Mouse (Mus musculus): ENCODE data around the gene Men1. TPM values are rescaled to one million over a fixed set of nuclear protein-coding genes. Genes with fewer than 3 reads are reported as not detected.
"Not testable (repeated sequence)": the region's sequence is repeated elsewhere in the genome, so short reads cannot be mapped to it uniquely, and the experiment has no call there.

Gene Men1
- polyA plus RNA-seq, 1 experiment from 2014 or later = 46.9 TPM

GRCm38 (mm10) chr19:6306137-6306551 lies 28.6 kb upstream of the Men1 start, which contains the start of gene Cdc42bpg:
Gene Cdc42bpg, plus strand, starts transcription at chr19:6306456.
- Histone ChIP-seq H3K4me2 (peak within 1 kb of the TSS; percentile 79), H3K36me3 (peaks cover 15% of the 10 kb centered on the region), H3K9me3 (no peaks in the 10 kb centered on the region), H3K27me3 (replicated peaks) (no peaks in the 10 kb centered on the region), H3K4me3 (peak within 1 kb of the TSS; percentile 66), H3K27ac (replicated peaks) (peak within 1 kb of the TSS; percentile 62), H3K4me1 (peaks cover 45% of the 10 kb centered on the region), H3K9ac (peak within 1 kb of the TSS; percentile 88)
- ATAC-seq (ENCODE audit: extremely low read depth, insufficient number of reproducible peaks, low FRiP score, low TSS enrichment) = peak; percentile 82
- under 1% methylated on average over 36 of the region's 38 CpGs for WGBS

GRCm38 (mm10) chr19:6306586-6306985 lies 28.2 kb upstream of the Men1 start:
- Histone ChIP-seq H3K9ac (peak overlapping the region; percentile 88), H3K27ac (replicated peaks) (peak overlapping the region; percentile 62), H3K36me3 (peaks cover 20% of the 10 kb centered on the region), H3K4me1 (peaks cover 45% of the 10 kb centered on the region), H3K27me3 (replicated peaks) (no peaks in the 10 kb centered on the region), H3K4me3 (peak overlapping the region; percentile 66), H3K9me3 (no peaks in the 10 kb centered on the region), H3K4me2 (peak overlapping the region; percentile 79)
- ATAC-seq (ENCODE audit: extremely low read depth, insufficient number of reproducible peaks, low FRiP score, low TSS enrichment) = peak; percentile 28
- WGBS = under 1% methylated on average over 33 of the region's 34 CpGs

DNA sequence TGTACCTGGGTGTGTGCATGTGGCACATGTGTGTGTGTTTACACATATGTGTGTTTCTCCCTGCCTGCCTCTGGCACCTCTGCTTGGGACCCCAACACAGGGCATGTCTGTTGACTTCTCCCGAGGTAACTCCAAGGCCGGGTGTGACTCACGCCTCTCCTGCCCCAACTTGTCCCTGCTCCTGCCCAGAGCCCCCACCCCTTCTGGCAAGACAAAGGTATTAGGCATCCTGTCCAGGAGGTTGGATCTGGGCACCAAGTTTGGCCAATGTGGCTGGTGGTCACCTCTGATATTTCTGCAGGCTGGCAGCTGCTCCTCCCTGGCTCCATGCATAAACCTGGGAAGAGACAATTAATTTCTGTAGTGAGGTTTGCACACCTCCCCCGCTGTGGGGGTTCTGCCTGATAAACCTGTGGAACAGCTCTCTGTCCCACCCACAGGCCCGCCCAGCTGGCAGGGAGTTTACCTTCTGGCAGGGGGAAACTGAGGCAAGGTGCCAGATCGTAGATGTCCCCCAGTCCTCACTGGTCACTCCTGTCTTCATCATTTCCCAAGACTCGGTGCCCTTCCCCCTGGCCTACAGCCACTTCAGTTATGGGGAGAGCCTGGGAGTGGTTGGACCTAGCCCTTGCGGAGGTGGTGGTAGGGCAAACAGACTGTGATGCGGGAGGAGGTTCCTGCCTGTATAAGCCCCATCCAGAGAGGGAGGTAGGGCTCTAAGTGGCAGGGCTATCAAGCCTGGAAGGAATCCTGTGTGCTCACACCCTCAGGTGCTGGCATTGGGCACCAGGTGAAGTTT lies 26.8 kb upstream of the Men1 start:
- no peak overlapping the region for H3K27ac ChIP-seq (replicated peaks)
- peaks cover 35% of the 10 kb centered on the region for H3K4me1 ChIP-seq
- no peak overlapping the region for H3K4me3 ChIP-seq
- WGBS = 79% methylated on average over 9 of the region's 9 CpGs
- peak overlapping the region; percentile 88 for H3K9ac ChIP-seq
- peaks cover 30% of the 10 kb centered on the region for H3K36me3 ChIP-seq
- no peaks in the 10 kb centered on the region for H3K9me3 ChIP-seq
- H3K27me3 ChIP-seq (replicated peaks) = no peaks in the 10 kb centered on the region
- H3K4me2 ChIP-seq = peak overlapping the region; percentile 79; the same call in 1 of the 2 replicates
- no peak for ATAC-seq (ENCODE audit: extremely low read depth, insufficient number of reproducible peaks, low FRiP score, low TSS enrichment)

DNA sequence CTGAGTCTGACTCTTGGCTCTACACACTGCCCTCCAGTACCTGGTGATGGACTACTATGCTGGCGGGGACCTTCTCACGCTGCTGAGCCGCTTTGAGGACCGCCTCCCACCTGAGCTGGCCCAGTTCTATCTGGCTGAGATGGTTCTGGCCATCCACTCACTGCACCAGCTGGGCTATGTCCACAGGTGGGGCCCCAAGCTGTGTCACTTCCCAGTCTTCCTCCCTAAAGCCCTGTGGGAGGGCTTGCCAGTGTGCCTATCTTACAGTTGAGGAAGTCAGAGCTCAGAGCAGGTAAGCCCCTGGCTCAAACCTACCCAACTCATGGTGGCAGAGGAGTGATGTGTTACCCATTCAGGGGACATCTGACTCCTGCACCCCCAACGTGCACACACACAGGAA lies 24.6 kb upstream of the Men1 start:
- peaks cover 16% of the 10 kb centered on the region for H3K4me1 ChIP-seq
- no peak overlapping the region for H3K9ac ChIP-seq
- no peak overlapping the region for H3K4me3 ChIP-seq
- H3K27ac ChIP-seq (replicated peaks) = no peak overlapping the region
- peaks cover 52% of the 10 kb centered on the region for H3K36me3 ChIP-seq
- no peak overlapping the region for H3K4me2 ChIP-seq
- H3K9me3 ChIP-seq = no peaks in the 10 kb centered on the region
- WGBS = 90% methylated on average over 5 of the region's 5 CpGs
- H3K27me3 ChIP-seq (replicated peaks) = no peaks in the 10 kb centered on the region
- no peak for ATAC-seq (ENCODE audit: extremely low read depth, insufficient number of reproducible peaks, low FRiP score, low TSS enrichment)

GRCm38 (mm10) chr19:6311783-6312182 lies 23.0 kb upstream of the Men1 start:
- 84% methylated on average over 3 of the region's 3 CpGs for WGBS
- H3K27ac ChIP-seq (replicated peaks); H3K9me3 ChIP-seq; H3K9ac ChIP-seq; H3K27me3 ChIP-seq (replicated peaks); ATAC-seq (ENCODE audit: extremely low read depth, insufficient number of reproducible peaks, low FRiP score, low TSS enrichment); H3K4me3 ChIP-seq; H3K4me2 ChIP-seq: not testable (repeated sequence)
- Histone ChIP-seq H3K4me1 (peaks cover 15% of the 10 kb centered on the region), H3K36me3 (peaks cover 68% of the 10 kb centered on the region)

- ATAC-seq (ENCODE audit: extremely low read depth, insufficient number of reproducible peaks, low FRiP score, low TSS enrichment) = no peak
- H3K36me3 ChIP-seq = peaks cover 88% of the 10 kb centered on the region
Observed at GRCm38 (mm10) chr19:6313796-6314195, 21.0 kb upstream of the Men1 start.

GRCm38 (mm10) chr19:6314513-6314912 lies 20.3 kb upstream of the Men1 start:
- H3K27ac ChIP-seq (replicated peaks) = no peak overlapping the region
- H3K36me3 ChIP-seq = peaks cover 95% of the 10 kb centered on the region
- no peak overlapping the region for H3K9ac ChIP-seq
- H3K4me1 ChIP-seq = peaks cover 7% of the 10 kb centered on the region; the same call in 1 of the 2 replicates
- WGBS = 68% methylated on average over 8 of the region's 8 CpGs
- no peaks in the 10 kb centered on the region for H3K9me3 ChIP-seq
- H3K4me2 ChIP-seq = no peak overlapping the region
- H3K27me3 ChIP-seq (replicated peaks) = no peaks in the 10 kb centered on the region
- ATAC-seq (ENCODE audit: extremely low read depth, insufficient number of reproducible peaks, low FRiP score, low TSS enrichment) = no peak
- no peak overlapping the region for H3K4me3 ChIP-seq

More at GRCm38 (mm10) chr19:6313796-6314195, 21.0 kb upstream of the Men1 start:
- Histone ChIP-seq H3K9me3 (no peaks in the 10 kb centered on the region), H3K4me3 (no peak overlapping the region), H3K9ac (no peak overlapping the region), H3K27ac (replicated peaks) (no peak overlapping the region), H3K27me3 (replicated peaks) (no peaks in the 10 kb centered on the region), H3K4me2 (no peak overlapping the region), H3K4me1 (peaks cover 7% of the 10 kb centered on the region; the same call in 1 of the 2 replicates)
- WGBS = 89% methylated on average over 8 of the region's 8 CpGs

DNA sequence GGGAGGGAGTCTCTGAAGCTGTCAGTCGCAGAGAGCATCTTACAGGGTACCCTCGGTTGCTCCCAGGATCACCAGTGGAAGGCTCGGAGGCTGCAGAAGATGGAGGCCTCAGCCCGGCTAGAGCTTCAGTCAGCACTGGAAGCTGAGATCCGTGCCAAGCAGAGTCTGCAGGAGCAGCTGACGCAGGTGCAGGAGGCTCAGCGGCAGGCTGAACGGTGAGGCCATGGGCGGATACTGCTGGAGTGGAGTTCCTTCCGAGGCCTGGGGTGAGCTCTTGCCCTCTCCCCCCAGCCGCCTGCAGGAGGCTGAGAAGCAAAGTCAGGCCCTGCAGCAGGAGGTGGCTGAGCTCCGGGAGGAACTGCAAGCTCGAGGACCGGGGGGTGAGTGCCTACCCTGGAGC lies 19.2 kb upstream of the Men1 start:
- no peak overlapping the region for H3K4me2 ChIP-seq
- ATAC-seq (ENCODE audit: extremely low read depth, insufficient number of reproducible peaks, low FRiP score, low TSS enrichment) = no peak
- H3K27ac ChIP-seq (replicated peaks) = no peak overlapping the region
- H3K9me3 ChIP-seq = no peaks in the 10 kb centered on the region
- H3K9ac ChIP-seq = no peak overlapping the region
- H3K4me3 ChIP-seq = no peak overlapping the region
- H3K4me1 ChIP-seq = peaks cover 7% of the 10 kb centered on the region; the same call in 1 of the 2 replicates
- H3K36me3 ChIP-seq = peaks cover 93% of the 10 kb centered on the region
- H3K27me3 ChIP-seq (replicated peaks) = no peaks in the 10 kb centered on the region
- 64% methylated on average over 14 of the region's 14 CpGs for WGBS

DNA sequence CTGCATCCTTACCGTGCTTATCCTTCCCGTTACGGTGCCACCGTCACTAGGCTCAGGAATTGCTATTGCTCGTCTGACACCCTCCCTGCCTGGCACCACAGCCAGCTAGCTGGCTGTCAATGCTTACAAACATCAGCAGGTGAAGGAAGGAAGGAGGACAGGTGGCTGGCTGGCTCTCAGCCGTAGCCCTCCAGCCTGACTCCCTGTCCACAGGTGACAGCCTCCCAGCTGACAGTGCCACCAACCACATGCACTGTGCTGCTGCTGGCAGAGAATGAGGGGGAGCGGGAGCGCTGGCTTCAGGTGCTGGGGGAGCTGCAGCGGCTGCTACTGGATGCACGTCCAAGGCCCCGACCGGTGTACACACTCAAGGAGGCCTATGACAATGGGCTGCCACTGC lies 16.6 kb upstream of the Men1 start:
- Histone ChIP-seq H3K4me2 (no peak overlapping the region), H3K9ac (no peak overlapping the region), H3K27ac (replicated peaks) (no peak overlapping the region), H3K36me3 (peaks cover 90% of the 10 kb centered on the region), H3K4me1 (peaks cover 24% of the 10 kb centered on the region), H3K9me3 (no peaks in the 10 kb centered on the region), H3K27me3 (replicated peaks) (no peaks in the 10 kb centered on the region), H3K4me3 (no peak overlapping the region)
- ATAC-seq (ENCODE audit: extremely low read depth, insufficient number of reproducible peaks, low FRiP score, low TSS enrichment) = no peak
- WGBS = 84% methylated on average over 12 of the region's 12 CpGs

DNA sequence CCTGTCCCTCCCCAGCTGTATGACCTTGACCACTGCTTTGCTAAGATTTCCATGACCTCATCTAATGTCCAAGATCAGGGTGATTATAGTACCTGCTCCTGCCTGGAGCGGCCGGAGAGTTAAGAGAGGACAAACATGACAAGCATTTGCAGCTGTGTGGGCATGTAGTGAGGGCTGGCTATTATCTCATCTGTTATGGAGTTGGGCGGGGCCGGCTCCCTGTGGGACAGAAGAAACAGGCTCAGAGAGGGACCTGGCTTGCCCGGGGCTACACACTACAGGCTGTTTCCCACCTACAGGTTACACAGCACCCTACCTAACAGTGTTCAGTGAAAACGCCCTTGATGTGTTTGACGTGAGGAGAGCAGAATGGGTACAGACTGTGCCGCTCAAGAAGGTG lies 13.4 kb upstream of the Men1 start:
- Histone ChIP-seq H3K4me3 (no peak overlapping the region), H3K4me1 (peaks cover 24% of the 10 kb centered on the region), H3K9ac (peak overlapping the region; percentile 29; the same call in 1 of the 2 replicates), H3K9me3 (no peaks in the 10 kb centered on the region), H3K27me3 (replicated peaks) (no peaks in the 10 kb centered on the region), H3K4me2 (no peak overlapping the region), H3K36me3 (peaks cover 69% of the 10 kb centered on the region), H3K27ac (replicated peaks) (peak overlapping the region; percentile 38)
- 49% methylated on average over 8 of the region's 8 CpGs for WGBS
- no peak for ATAC-seq (ENCODE audit: extremely low read depth, insufficient number of reproducible peaks, low FRiP score, low TSS enrichment)

GRCm38 (mm10) chr19:6321786-6322621 lies 12.8 kb upstream of the Men1 start:
- peaks cover 63% of the 10 kb centered on the region for H3K36me3 ChIP-seq
- ATAC-seq (ENCODE audit: extremely low read depth, insufficient number of reproducible peaks, low FRiP score, low TSS enrichment) = no peak

More at GRCm38 (mm10) chr19:6321786-6322621, 12.8 kb upstream of the Men1 start:
- 69% methylated on average over 33 of the region's 33 CpGs for WGBS
- no peaks in the 10 kb centered on the region for H3K9me3 ChIP-seq
- no peak overlapping the region for H3K4me2 ChIP-seq
- no peak overlapping the region for H3K4me3 ChIP-seq
- peaks cover 17% of the 10 kb centered on the region for H3K4me1 ChIP-seq
- no peaks in the 10 kb centered on the region for H3K27me3 ChIP-seq (replicated peaks)
- H3K9ac ChIP-seq = no peak overlapping the region
- H3K27ac ChIP-seq (replicated peaks) = peak overlapping the region; percentile 38; the same call in 1 of the 2 replicates

All from heart, embryonic 13.5 days (tissue).